Mouse (Mus musculus) liver, embryonic 14.5 days (tissue): Measurements from ENCODE around the gene Mn1. TPM values are rescaled to one million over a fixed set of nuclear protein-coding genes. Genes with fewer than 3 reads are reported as not detected.
A peak's percentile ranks its signal among the peaks of the same experiment; 100 is the strongest.

Experiments
- ATAC-seq: fragments of 200-750 bp; cut with Nextera tagmentation; 2 replicates; pipeline ENCODE4 v1.8.0; 2017; ENCODE audit warnings: moderate number of reproducible peaks, mild to moderate bottlenecking, moderate library complexity; ENCODE audit not compliant: insufficient read depth
- DNase-seq, 3 experiments: peaks; one replicate each; pipeline ENCODE4 v3.0.0-alpha.2; 2012 to 2013; ENCODE audit warnings: low read depth in 3 of 3, low spot score in 3 of 3
- H3K27ac ChIP-seq: fragments of 300-500 bp; sonication (generic); 2 replicates; pipeline ENCODE4 v1.5.1; 2014; ENCODE audit warnings: moderate library complexity, mild to moderate bottlenecking, control low read depth, inconsistent platforms
- H3K27me3 ChIP-seq: fragments of 300-500 bp; sonication (generic); 2 replicates; pipeline ENCODE4 v1.6.1; 2014; ENCODE audit warnings: mild to moderate bottlenecking, low read length, moderate library complexity; ENCODE audit not compliant: control insufficient read depth, insufficient read depth
- H3K36me3 ChIP-seq: fragments of 300-500 bp; sonication (generic); replicated peaks from 2 replicates; pipeline ENCODE4 v1.6.1; 2014; ENCODE audit warnings: low read depth; ENCODE audit not compliant: control insufficient read depth, insufficient read depth
- H3K4me1 ChIP-seq, 2 experiments: fragments of 200-500 bp in 1 of 2; fragments of 300-500 bp in 1 of 2; sonication (generic) in 1 of 2; replicated peaks; 2 replicates each; pipeline ENCODE4 v1.6.1; 2012 to 2014; ENCODE audit warnings: antibody characterized with exemption in 1 of 2, inconsistent platforms in 1 of 2, low read length in 1 of 2; ENCODE audit not compliant: control insufficient read depth in 2 of 2, insufficient read depth in 2 of 2
- H3K4me2 ChIP-seq: fragments of 300-500 bp; sonication (generic); 2 replicates; pipeline ENCODE4 v1.6.1; 2014; ENCODE audit warnings: low read depth, mild to moderate bottlenecking, control low read depth, moderate library complexity
- H3K4me3 ChIP-seq, 2 experiments: fragments of 200-500 bp in 1 of 2; fragments of 300-500 bp in 1 of 2; sonication (generic) in 1 of 2; 2 replicates each; pipeline ENCODE4 v1.5.1; 2012 to 2014; ENCODE audit warnings: low read depth in 2 of 2, low read length in 2 of 2, mild to moderate bottlenecking in 2 of 2, control low read depth in 1 of 2, inconsistent platforms in 1 of 2, moderate library complexity in 1 of 2; ENCODE audit not compliant: insufficient read depth in 1 of 2
- H3K9ac ChIP-seq: fragments of 300-500 bp; sonication (generic); replicated peaks from 2 replicates; pipeline ENCODE4 v1.6.1; 2014; ENCODE audit warnings: mild to moderate bottlenecking, control low read depth, moderate library complexity
- H3K9me3 ChIP-seq: fragments of 300-500 bp; sonication (generic); 2 replicates; pipeline ENCODE4 v1.6.1; 2016; ENCODE audit warnings: low read length, mixed read lengths; ENCODE audit not compliant: control insufficient read depth
- CTCF ChIP-seq: IDR thresholded peaks from 2 replicates; pipeline ENCODE4 v1.5.1; 2016; ENCODE audit warnings: antibody characterized with exemption, low read depth, control low read depth
- EP300 ChIP-seq: IDR thresholded peaks from 2 replicates; pipeline ENCODE4 v1.6.1; 2016; ENCODE audit warnings: antibody characterized with exemption, low read depth
- WGBS: fragments of 180-500 bp; shearing (Covaris S2); extraction: QIAGEN DNeasy Blood & Tissue Kit; methylation state at CpG from one replicate; pipeline ENCODE4 v1.1.7; 2014; ENCODE audit not compliant: insufficient replicate concordance; 5-methylcytosine and 5-hydroxymethylcytosine counted together
- polyA plus RNA-seq, 2 experiments: library from polyadenylated mRNA; depleted of rRNA in 1 of 2; stranded (reverse) in 1 of 2; unstranded in 1 of 2; fragments of >200 nt; fragmentation: Nextera tagmentation in 1 of 2; extraction: Ambion mirVana in 1 of 2; gene quantifications; 2 replicates each; pipeline versions ENCODE4 v1.2.1 to v1.2.3; 2012 to 2014

The Mn1 gene
- polyA plus RNA-seq, 2 experiments = 0.44 to 0.81 TPM

- Histone ChIP-seq H3K27ac (no peak overlapping the region), H3K4me2 (no peak overlapping the region), H3K36me3 (peaks cover 36% of the 10 kb centered on the region), H3K4me3 (no peak overlapping the region), H3K9me3 (no peaks in the 10 kb centered on the region), H3K4me1 (no peaks in the 10 kb centered on the region), H3K27me3 (no peaks in the 10 kb centered on the region), H3K9ac (no peak overlapping the region)
- no peak for ATAC-seq
- DNase-seq = no peak
- no peak for TF ChIP-seq EP300
- peak; percentile 5 for TF ChIP-seq CTCF
- 74% methylated on average over 7 of the region's 7 CpGs for WGBS
Measured at GRCm38 (mm10) chr5:111378126-111378993, 38.8 kb upstream of the Mn1 start.

GRCm38 (mm10) chr5:111383335-111383734 is 33.8 kb upstream of the Mn1 start:
- Histone ChIP-seq H3K36me3 (peaks cover 58% of the 10 kb centered on the region), H3K4me3 (no peak overlapping the region), H3K27me3 (no peaks in the 10 kb centered on the region), H3K9me3 (no peaks in the 10 kb centered on the region), H3K27ac (no peak overlapping the region), H3K4me2 (no peak overlapping the region), H3K4me1 (no peaks in the 10 kb centered on the region), H3K9ac (no peak overlapping the region)
- TF ChIP-seq CTCF = no peak
- no peak for TF ChIP-seq EP300
- ATAC-seq (no peak), DNase-seq (no peak)
- 73% methylated on average over 5 of the region's 5 CpGs for WGBS

GRCm38 (mm10) chr5:111390911-111391310 is 26.3 kb upstream of the Mn1 start:
- Histone ChIP-seq H3K36me3 (peaks cover 16% of the 10 kb centered on the region), H3K9me3 (no peaks in the 10 kb centered on the region), H3K9ac (no peak overlapping the region), H3K4me2 (no peak overlapping the region), H3K4me3 (no peak overlapping the region), H3K4me1 (no peaks in the 10 kb centered on the region; a peak in 1 of 4 replicates), H3K27ac (no peak overlapping the region), H3K27me3 (no peaks in the 10 kb centered on the region)
- WGBS = 65% methylated on average over 10 of the region's 10 CpGs
- DNase-seq (no peak), ATAC-seq (no peak)
- no peak for TF ChIP-seq EP300
- TF ChIP-seq CTCF = no peak

- no peak overlapping the region for H3K27ac ChIP-seq
- no peak overlapping the region for H3K4me3 ChIP-seq
- no peak for TF ChIP-seq EP300
- H3K4me1 ChIP-seq = no peaks in the 10 kb centered on the region; a peak in 1 of 4 replicates
- peaks cover 12% of the 10 kb centered on the region for H3K36me3 ChIP-seq
- no peaks in the 10 kb centered on the region for H3K27me3 ChIP-seq
- no peak for ATAC-seq
- no peak for DNase-seq
- H3K9me3 ChIP-seq = no peaks in the 10 kb centered on the region
- no peak overlapping the region for H3K4me2 ChIP-seq
- 65% methylated on average over 6 of the region's 6 CpGs for WGBS
- no peak overlapping the region for H3K9ac ChIP-seq
Measured at GRCm38 (mm10) chr5:111391485-111391884, 25.7 kb upstream of the Mn1 start.

GRCm38 (mm10) chr5:111393346-111394197 is 23.6 kb upstream of the Mn1 start:
- no peak overlapping the region for H3K4me2 ChIP-seq
- H3K4me1 ChIP-seq = no peaks in the 10 kb centered on the region; a peak in 1 of 4 replicates
- ATAC-seq = no peak
- no peak overlapping the region for H3K27ac ChIP-seq
- H3K9me3 ChIP-seq = no peaks in the 10 kb centered on the region
- TF ChIP-seq CTCF (no peak), EP300 (no peak)
- peak in 1 of 3 experiments; percentile 16 for DNase-seq
- no peak overlapping the region for H3K4me3 ChIP-seq
- H3K9ac ChIP-seq = no peak overlapping the region
- no peaks in the 10 kb centered on the region for H3K27me3 ChIP-seq
- H3K36me3 ChIP-seq = no peaks in the 10 kb centered on the region
- WGBS = 37% methylated on average over 17 of the region's 17 CpGs
